Mouse (Mus musculus) Muller cell, postnatal 12 days (primary cell): ENCODE measurements around the gene 4933407L21Rik.
"Not testable (repeated sequence)": the region's sequence is repeated elsewhere in the genome, so short reads cannot be mapped to it uniquely, and the experiment has no call there.

Experiments
- DNase-seq: peaks from one replicate; pipeline ENCODE4 v3.0.0-alpha.2; 2015; ENCODE audit errors: inconsistent ontology term

The 4933407L21Rik gene

DNA sequence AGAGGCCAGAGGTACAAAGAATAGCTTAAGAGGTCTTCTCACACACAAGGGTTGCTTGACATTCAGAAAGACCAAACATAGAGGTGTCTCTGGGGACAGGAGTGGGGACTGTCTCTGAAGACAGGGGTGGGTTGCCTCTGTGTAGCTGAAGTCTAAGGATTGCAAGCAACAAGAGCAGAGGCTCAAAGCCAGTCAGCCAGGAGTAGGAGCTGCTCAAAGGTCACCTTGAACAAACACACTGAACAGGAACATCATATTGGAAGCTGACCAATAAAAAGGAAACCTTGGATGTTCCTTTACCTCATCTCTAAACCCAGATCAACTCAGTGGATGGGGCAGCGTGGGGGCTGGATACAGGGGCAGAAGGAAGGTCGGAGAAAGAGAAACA is 31.6 kb downstream of the 4933407L21Rik start:
- no peak for DNase-seq

GRCm38 (mm10) chr1:85960873-85961272 is 32.6 kb downstream of the 4933407L21Rik start, which contains the start of gene Gpr55:
TSS of gene Gpr55 (minus strand) at chr1:85961007.
- no peak for DNase-seq

GRCm38 (mm10) chr1:85962081-85962480 is 33.8 kb downstream of the 4933407L21Rik start:
- DNase-seq: no peak

DNA sequence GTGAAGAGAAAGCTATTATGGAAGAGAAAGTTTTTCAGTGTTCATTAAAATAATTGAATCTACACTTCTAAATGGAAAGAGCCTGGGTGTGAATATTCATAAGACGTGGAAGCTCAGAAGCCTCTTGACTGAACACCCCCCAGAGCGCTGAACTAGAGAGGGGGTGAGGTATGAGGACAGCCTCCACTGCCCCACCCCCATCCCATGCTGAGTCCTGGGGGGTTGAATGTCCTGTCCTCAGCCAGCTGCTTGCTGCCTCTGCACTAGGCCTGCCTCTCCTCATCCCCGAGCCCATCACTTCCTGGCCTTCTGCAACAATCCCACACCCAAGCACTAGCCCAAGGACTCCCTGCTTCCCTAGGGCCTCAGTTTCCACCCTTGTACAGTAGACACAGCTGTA is 37.6 kb downstream of the 4933407L21Rik start:
- DNase-seq: no peak

GRCm38 (mm10) chr1:85969081-85969480 is 40.8 kb downstream of the 4933407L21Rik start:
- no peak for DNase-seq

DNA sequence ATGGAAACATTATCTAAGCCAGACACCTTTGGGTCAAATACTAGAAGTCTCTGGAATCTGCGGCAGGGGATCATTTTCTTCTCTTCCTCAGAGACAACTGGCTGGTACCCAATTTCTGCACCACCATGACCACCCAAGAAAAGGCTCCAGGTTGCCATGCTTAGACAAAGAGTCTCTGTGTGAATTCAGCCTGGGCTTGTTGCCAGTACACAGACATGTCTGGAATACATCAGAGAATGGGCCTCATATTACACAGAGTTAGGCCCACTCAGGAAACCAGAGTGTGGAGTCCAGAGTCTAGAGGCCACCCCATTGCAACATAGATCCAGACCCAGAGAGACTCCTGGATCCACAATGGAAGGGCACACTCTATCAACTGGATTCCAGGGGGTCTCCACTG is 41.2 kb downstream of the 4933407L21Rik start:
- peak; percentile 70 for DNase-seq

DNA sequence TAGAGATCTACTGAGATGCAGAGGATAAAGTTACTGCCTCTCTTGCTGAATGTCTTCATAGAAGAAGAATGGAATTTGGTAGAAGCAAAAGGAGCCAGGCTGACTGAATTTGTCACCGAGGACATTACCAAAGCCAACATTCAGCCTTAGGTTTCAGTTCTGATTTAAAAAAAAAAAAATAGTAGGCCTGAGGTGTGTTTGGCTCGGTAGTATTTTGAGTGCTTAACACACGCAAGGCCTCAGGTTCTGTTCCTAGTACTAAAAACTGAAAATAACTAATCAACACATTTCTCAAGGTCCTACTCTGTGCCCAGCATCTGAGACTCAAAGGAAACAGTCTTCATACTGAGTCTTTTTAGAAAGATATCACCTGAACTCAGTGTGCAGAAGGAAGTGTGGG is 42.8 kb downstream of the 4933407L21Rik start:
- no peak for DNase-seq

DNA sequence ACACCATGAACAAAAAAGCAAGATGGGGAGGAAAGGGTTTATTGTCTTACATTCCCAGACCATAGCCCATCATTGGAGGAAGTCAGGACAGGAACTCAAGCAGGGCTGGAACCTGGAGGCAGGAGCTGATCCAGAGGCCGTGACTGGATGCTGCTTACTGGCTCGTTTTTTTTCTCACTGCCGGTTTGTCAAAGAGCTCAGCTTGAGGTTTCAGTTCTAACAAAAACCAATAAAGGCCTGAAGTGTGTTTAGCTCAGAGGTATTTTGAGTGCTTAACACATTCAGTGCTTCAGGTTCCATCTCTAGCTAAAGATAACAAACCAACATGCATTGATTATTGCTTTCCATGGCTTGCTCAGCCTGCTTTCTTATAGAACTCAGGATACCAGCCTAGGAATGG is 44.1 kb downstream of the 4933407L21Rik start:
- DNase-seq: no peak

DNA sequence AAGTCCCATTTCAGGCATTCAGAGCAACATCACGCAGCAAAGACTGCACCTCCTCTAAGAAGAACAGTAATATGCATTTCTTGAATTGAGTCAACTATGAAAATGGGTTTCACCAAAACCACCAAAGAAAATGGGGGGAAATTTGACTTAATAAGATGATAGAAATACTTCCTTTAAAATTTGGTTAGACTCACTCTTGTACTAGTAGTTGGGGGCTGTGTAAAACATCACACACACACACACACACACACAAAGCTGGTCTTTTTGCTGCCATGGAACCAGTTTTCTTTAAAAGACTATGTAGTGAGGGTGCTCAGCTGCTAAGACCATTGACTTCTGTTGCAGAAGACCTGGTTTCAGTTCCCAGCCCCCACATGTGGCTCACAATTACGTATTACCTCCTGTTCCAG is 45.2 kb downstream of the 4933407L21Rik start:
- DNase-seq: no peak

GRCm38 (mm10) chr1:85977709-85978108 is 49.4 kb downstream of the 4933407L21Rik start:
- no peak for DNase-seq

DNA sequence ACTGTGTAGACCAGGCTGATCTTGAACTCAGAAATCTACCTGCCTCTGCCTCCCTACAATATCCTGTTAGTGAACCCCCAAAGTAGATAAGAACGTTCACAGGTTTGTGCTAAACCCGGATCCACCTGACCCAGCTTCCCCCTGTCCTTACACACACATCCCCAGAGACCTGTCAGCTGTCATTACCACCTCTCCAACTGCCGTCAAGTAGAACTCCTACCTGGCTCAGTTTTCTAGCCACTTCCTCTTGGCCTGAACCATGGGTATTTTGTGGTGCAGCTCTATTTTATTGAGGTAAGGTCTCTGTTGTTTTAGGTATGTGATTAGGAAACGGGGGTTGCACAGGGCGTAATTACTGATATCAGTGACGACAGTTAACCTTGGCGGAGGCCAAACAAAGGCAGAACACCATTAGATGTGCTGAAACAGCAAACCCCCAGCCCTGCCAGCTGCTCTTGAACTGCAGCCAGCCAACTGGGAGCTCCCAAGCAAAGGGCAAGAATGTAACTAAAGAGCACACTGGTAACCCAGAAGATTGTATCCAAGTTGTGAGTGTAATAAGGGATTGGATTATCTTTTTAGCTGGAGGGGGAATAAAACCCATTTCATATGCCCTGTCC is 53.6 kb downstream of the 4933407L21Rik start:
- no peak for DNase-seq

GRCm38 (mm10) chr1:85985784-85986183 is 57.5 kb downstream of the 4933407L21Rik start:
- no peak for DNase-seq

DNA sequence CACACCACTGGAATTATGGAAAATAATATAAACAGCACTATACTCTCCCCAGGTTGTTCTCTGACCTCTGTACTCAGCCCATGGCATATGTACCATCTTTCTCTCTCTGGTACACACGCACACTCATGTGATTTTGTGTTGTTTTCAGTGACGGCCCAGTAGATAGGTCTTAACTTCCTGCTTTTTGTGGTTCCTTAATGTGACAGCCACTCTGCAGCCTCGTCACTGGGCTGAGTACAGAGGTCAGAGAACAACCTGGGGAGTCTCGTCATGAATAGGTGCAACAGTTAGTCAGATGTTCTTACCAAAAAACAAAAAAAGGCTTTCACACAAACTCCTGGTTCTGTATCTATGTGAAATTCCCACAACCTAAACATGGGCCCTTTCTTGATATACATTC is 60.1 kb downstream of the 4933407L21Rik start:
- DNase-seq: no peak

- DNase-seq: not testable (repeated sequence)
Observed at GRCm38 (mm10) chr1:85988882-85989281, 60.6 kb downstream of the 4933407L21Rik start.
